Mouse (Mus musculus) liver, adult 10 weeks (tissue): ENCODE data around the gene Tas2r119. TPM values are rescaled to one million over a fixed set of nuclear protein-coding genes. Genes with fewer than 3 reads are reported as not detected.

Source experiments
- polyA plus RNA-seq: library from polyadenylated mRNA; stranded (reverse); fragments of 350-450 nt; fragmentation: Illumina TruSeq; extraction: RNeasy Lipid Tissue Mini Kit (QIAGEN cat#74804); gene quantifications from one replicate; pipeline ENCODE4 v1.2.3, GENCODE M21; 2014; ENCODE audit warnings: low read depth, low replicate concordance

Gene Tas2r119
- polyA plus RNA-seq: not detected

GRCm38 (mm10) chr15:32176989-32177388 lies at the start of gene Tas2r119:
Tas2r119 (plus strand) TSS chr15:32177289.

Other genes starting within 250 kb of the Tas2r119 start
- 0.58 TPM for gene Sema5a, start 67.5 kb downstream of the Tas2r119 start, polyA plus RNA-seq